Mouse (Mus musculus) thymus, adult 2 months (tissue): ENCODE measurements around the gene Hinfp.

Source experiments
- CTCF ChIP-seq: fragments of 200-500 bp; IDR thresholded peaks from 2 replicates; pipeline ENCODE4 v1.5.1; 2012; ENCODE audit warnings: mild to moderate bottlenecking, control low read depth, low read length, moderate library complexity, borderline replicate concordance; ENCODE audit not compliant: control insufficient read depth, poor library complexity, insufficient read depth; ENCODE audit errors: extremely low read depth
- POLR2A ChIP-seq: fragments of 200-500 bp; IDR thresholded peaks from 2 replicates; pipeline ENCODE4 v1.6.1; 2012; ENCODE audit warnings: mild to moderate bottlenecking, low read length, control low read depth, moderate library complexity; ENCODE audit not compliant: control insufficient read depth, poor library complexity, insufficient read depth; ENCODE audit errors: extremely low read depth

DNA sequence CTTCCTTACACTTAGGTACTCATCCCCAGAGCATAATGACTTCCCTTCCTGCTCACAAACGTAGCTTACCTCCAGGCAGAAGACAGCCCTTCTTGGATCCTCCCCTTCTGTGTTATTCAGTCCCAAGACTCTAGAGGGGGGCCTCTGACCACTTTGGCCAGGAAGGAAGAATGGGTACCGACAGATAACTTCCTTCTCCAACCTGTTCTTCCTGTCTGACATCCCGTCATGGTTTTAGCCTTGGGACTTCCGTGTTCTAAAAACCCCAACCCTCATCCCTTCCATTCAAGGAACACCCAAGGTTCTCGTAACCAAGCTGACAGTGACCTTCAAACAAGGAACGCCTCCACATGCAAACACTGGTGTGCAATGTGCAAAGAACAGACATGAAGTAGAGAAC, 37.0 kb downstream of the Hinfp start, which contains the start of gene Nlrx1:
- no peak for TF ChIP-seq POLR2A
- no peak for TF ChIP-seq CTCF
